Mouse (Mus musculus) heart, adult 2 months (tissue): ENCODE measurements at regions not wholly inside any gene's neighbourhood (a gene's known extent, or its start where the extent isn't known, plus 50 kb on each side); places are given as distances from the start of the nearest gene placed in this dataset.
A peak's percentile ranks its signal among the peaks of the same experiment; 100 is the strongest.
"Not testable (repeated sequence)": the region's sequence is repeated elsewhere in the genome, so short reads cannot be mapped to it uniquely, and the experiment has no call there.

Experiments used
- DNase-seq, 2 experiments: peaks; one replicate each; pipeline ENCODE4 v3.0.0; 2021
- H3K27ac ChIP-seq: fragments of 200-600 bp; 2 replicates; pipeline ENCODE4 v1.8.1; 2022
- H3K27me3 ChIP-seq: fragments of 200-500 bp; 2 replicates; pipeline ENCODE4 v1.6.1; 2012; ENCODE audit warnings: mild to moderate bottlenecking, low read length, inconsistent platforms, mixed read lengths; ENCODE audit not compliant: control insufficient read depth, insufficient read depth
- H3K36me3 ChIP-seq: fragments of 200-500 bp; 2 replicates; pipeline ENCODE4 v1.6.1; 2012; ENCODE audit warnings: low read length, inconsistent platforms; ENCODE audit not compliant: control insufficient read depth, insufficient read depth
- H3K4me1 ChIP-seq: fragments of 200-500 bp; 2 replicates; pipeline ENCODE4 v1.6.1; 2011; ENCODE audit warnings: low read length; ENCODE audit not compliant: control insufficient read depth, insufficient read depth
- H3K4me3 ChIP-seq: fragments of 200-600 bp; 2 replicates; pipeline ENCODE4 v1.8.1; 2022
- H3K79me2 ChIP-seq: fragments of 200-500 bp; replicated peaks from 2 replicates; pipeline ENCODE4 v1.6.1; 2012; ENCODE audit warnings: mild to moderate bottlenecking, inconsistent platforms, low read length, moderate library complexity, mixed read lengths; ENCODE audit not compliant: control insufficient read depth, insufficient read depth
- H3K9ac ChIP-seq: fragments of 200-500 bp; 2 replicates; pipeline ENCODE4 v1.6.1; 2012; ENCODE audit warnings: low read depth, mild to moderate bottlenecking, control low read depth, inconsistent platforms, low read length, mixed read lengths
- CTCF ChIP-seq: fragments of 200-600 bp; IDR thresholded peaks from 2 replicates; pipeline ENCODE4 v1.8.1; 2022; ENCODE audit warnings: antibody characterized with exemption, mild to moderate bottlenecking, moderate library complexity
- EP300 ChIP-seq: fragments of 200-500 bp; IDR thresholded peaks from 2 replicates; pipeline ENCODE4 v1.6.1; 2011; ENCODE audit warnings: low read depth, low read length, control low read depth; ENCODE audit not compliant: insufficient read depth
- POLR2A ChIP-seq: fragments of 200-500 bp; IDR thresholded peaks from 2 replicates; pipeline ENCODE4 v1.6.1; 2011; ENCODE audit warnings: mild to moderate bottlenecking, low read depth, low read length, control low read depth; ENCODE audit not compliant: insufficient read depth
- WGBS: fragments of 180-500 bp; shearing (Covaris S2); methylation state at CpG from one replicate; pipeline ENCODE4 v1.1.7; 2018; 5-methylcytosine and 5-hydroxymethylcytosine counted together
- intact Hi-C: fragments of 180-260 bp; cut with DNase I; formaldehyde crosslinking; loops from one replicate; pipeline ENCODE4 v1.15.1; 2025

DNA sequence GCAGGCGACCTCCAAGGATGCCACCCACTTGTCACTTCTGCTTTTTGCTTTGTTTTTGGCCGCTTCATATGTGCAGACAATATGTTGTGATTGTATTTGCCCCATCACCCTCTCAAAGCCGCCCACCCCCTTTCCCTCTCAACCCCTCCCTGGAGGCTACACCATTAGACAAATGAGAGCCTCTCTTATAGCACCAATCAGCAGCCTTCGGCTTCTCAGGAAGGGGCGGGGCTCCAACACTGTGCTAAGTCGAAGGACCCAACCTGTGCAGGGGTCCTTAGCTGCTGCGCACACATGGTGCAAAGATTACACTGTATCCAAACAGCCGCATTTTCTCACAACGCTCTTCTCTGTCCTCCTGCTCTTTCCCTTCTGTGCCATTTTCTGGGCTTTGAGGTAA, 305.1 kb upstream of the 3110018I06Rik start:
- Histone ChIP-seq H3K79me2 (no peaks in the 10 kb centered on the region), H3K9ac (no peak overlapping the region), H3K27me3 (no peaks in the 10 kb centered on the region), H3K36me3 (no peaks in the 10 kb centered on the region), H3K27ac (no peak overlapping the region), H3K4me3 (no peak overlapping the region), H3K4me1 (no peaks in the 10 kb centered on the region)
- TF ChIP-seq POLR2A, result no peak
- no peak for TF ChIP-seq EP300
- no peak for TF ChIP-seq CTCF
- WGBS, result 50% methylated on average over 9 of the region's 9 CpGs
- intact Hi-C loops, result no loop called here
- peak in 1 of 2 experiments; percentile 10 for DNase-seq

DNA sequence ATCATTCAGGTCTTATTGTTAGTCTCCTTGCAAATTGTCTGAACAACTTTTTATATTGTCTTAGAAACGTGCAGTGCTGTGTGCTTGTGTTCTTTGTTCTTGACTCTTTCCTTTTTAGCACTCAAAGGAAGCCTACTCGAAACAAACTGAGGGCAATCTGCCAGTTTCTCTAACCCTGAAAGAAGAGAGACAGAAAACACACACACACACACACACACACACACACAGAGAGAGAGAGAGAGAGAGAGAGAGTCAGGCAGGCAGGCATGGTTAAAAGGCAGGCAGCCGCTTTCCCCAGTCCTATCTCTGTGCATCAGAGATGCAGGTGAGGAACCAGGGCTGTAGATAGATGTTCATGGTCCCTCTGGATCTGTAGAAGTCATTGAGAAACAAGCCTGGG, 304.0 kb upstream of the 3110018I06Rik start:
- TF ChIP-seq CTCF (no peak), POLR2A (no peak)
- Histone ChIP-seq H3K27ac (no peak overlapping the region), H3K36me3 (no peaks in the 10 kb centered on the region), H3K79me2 (no peaks in the 10 kb centered on the region), H3K9ac (no peak overlapping the region), H3K4me1 (no peaks in the 10 kb centered on the region), H3K4me3 (no peak overlapping the region), H3K27me3 (no peaks in the 10 kb centered on the region)
- 28% methylated on average over 3 of the region's 3 CpGs for whole genome bisulfite sequencing
- intact Hi-C loops, result no loop called here
- no peak for DNase-seq

DNA sequence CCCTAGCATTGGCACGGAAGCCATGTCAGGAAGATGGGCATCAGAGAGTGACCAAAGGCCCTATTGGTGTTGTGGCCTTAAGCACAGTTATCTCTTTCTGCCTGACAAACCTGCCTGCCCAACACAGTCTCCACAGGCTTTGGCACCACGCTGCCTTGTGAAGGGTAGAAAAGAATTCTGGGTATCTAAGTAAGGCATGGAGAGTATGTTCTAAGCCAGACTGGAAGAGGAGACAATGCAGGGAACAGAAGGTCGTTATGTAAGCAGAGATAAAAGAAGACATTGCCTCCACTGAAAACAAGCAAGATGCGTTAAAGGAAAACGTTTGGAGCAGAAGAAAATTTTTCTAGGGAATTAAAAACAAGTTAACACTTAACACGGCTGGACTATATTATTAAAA, 302.1 kb upstream of the 3110018I06Rik start:
- Histone ChIP-seq H3K4me1 (no peaks in the 10 kb centered on the region), H3K79me2 (no peaks in the 10 kb centered on the region), H3K4me3 (no peak overlapping the region), H3K27ac (no peak overlapping the region), H3K36me3 (no peaks in the 10 kb centered on the region), H3K9ac (no peak overlapping the region), H3K27me3 (no peaks in the 10 kb centered on the region)
- WGBS, result 62% methylated on average over 6 of the region's 6 CpGs
- TF ChIP-seq CTCF, result no peak
- intact Hi-C loops, result no loop called here
- no peak for DNase-seq

DNA sequence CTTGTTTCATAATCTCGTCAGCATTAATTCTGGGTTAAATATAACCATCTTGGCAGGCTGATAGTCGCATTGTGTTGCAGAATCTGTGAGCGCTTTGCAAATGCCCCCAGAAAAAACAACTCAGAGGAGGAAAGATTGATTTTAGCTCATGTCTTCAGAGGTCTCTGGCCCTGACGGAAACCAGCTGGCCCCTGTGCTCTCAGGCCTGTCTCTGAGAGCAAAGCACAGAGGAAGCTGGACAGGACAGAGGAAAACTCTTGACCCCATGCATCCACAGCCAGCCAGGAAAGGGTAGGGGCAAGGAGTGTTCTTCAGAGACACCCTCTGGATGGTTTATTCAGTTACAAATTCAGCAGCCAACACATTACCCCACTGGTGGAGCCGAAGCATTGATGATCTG, 300.4 kb upstream of the 3110018I06Rik start:
- 54% methylated on average over 5 of the region's 5 CpGs for WGBS
- H3K4me1 ChIP-seq, result no peaks in the 10 kb centered on the region
- intact Hi-C loops, result no loop called here
- no peak overlapping the region for H3K27ac ChIP-seq
- TF ChIP-seq EP300, result no peak
- no peak for TF ChIP-seq POLR2A
- TF ChIP-seq CTCF, result no peak
- no peak for DNase-seq
- H3K27me3 ChIP-seq, result no peaks in the 10 kb centered on the region
- H3K79me2 ChIP-seq, result no peaks in the 10 kb centered on the region
- H3K36me3 ChIP-seq, result no peaks in the 10 kb centered on the region
- no peak overlapping the region for H3K9ac ChIP-seq
- no peak overlapping the region for H3K4me3 ChIP-seq

DNA sequence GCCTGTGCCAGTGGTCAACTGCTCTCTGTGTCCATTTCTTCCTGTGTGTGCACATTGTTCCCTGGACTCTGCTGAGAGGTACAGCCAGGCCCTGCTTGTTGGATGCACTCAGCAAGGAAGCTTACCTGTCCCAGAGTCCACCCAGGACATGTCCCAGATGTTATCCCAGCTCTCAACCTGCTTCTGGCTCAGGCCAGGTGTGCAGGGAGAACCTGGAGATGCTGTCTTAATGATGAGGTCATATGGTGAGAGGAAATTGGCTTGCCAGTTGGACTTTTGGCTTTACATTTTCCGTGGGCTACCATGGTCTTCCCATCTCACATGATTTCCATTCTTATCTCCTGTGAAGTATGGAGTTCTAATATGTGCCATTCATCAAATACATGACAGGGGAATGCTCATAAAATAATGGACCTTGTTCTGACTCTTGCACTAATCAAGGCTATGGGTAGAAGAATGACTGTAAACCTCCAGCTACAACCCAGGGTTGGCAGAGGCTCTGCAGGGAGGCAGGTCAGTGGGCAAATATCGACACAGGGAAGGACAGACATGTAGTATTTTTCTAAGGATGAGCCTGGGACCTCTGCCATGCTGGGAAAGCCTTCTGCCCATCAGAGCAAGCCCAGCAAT, 289.9 kb upstream of the 3110018I06Rik start:
- H3K4me3 ChIP-seq, result no peak overlapping the region
- no peaks in the 10 kb centered on the region for H3K79me2 ChIP-seq
- H3K27me3 ChIP-seq, result no peaks in the 10 kb centered on the region
- H3K27ac ChIP-seq, result no peak overlapping the region
- no peak overlapping the region for H3K9ac ChIP-seq
- TF ChIP-seq EP300, result no peak
- no peak for TF ChIP-seq POLR2A
- DNase-seq, result no peak
- intact Hi-C loops, result no loop called here
- no peaks in the 10 kb centered on the region for H3K4me1 ChIP-seq
- WGBS, result 66% methylated on average over 2 of the region's 2 CpGs
- no peaks in the 10 kb centered on the region for H3K36me3 ChIP-seq

DNA sequence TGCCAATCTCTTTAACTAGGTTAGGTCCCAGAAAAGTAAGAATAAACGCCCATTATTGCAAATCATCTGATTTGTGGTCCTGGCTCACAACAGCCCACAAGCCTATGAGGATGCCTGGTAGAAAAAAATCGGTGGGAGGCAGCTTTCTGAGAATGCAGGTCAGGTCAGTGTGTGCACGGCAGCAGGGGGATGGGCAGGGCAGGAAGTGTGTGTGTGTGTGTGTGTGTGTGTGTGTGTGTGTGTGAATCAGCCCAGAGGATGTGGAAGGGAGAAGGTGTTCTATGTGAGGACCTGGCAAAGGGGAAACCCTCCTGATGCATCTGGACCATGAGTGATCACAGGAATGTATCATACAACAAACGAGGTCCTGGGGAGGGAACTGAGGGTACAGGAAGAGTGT, 287.5 kb upstream of the 3110018I06Rik start:
- Histone ChIP-seq H3K27ac (no peak overlapping the region), H3K4me1 (no peaks in the 10 kb centered on the region), H3K36me3 (no peaks in the 10 kb centered on the region), H3K79me2 (no peaks in the 10 kb centered on the region), H3K9ac (no peak overlapping the region), H3K27me3 (no peaks in the 10 kb centered on the region), H3K4me3 (no peak overlapping the region)
- no peak for TF ChIP-seq CTCF
- no peak for TF ChIP-seq POLR2A
- TF ChIP-seq EP300, result no peak
- DNase-seq, result no peak
- WGBS, result 40% methylated on average over 4 of the region's 4 CpGs
- intact Hi-C loops, result no loop called here

- H3K36me3 ChIP-seq, H3K79me2 ChIP-seq, H3K4me1 ChIP-seq, H3K27me3 ChIP-seq, H3K27ac ChIP-seq, H3K9ac ChIP-seq, intact Hi-C loops, DNase-seq, H3K4me3 ChIP-seq: not testable (repeated sequence)
- WGBS, result 61% methylated on average over 6 of the region's 6 CpGs
Measured at GRCm38 (mm10) chr12:107208826-107209225, 279.6 kb upstream of the 3110018I06Rik start.
